Mouse (Mus musculus) heart, postnatal 0 days (tissue): ENCODE results near the gene Astl.

ENCODE experiments used
- CTCF ChIP-seq: IDR thresholded peaks from 2 replicates; pipeline ENCODE4 v1.5.1; 2016; ENCODE audit warnings: antibody characterized with exemption, control low read depth, low read depth
- EP300 ChIP-seq: IDR thresholded peaks from 2 replicates; pipeline ENCODE4 v1.6.1; 2016; ENCODE audit warnings: antibody characterized with exemption, low read depth

- TF ChIP-seq EP300 (no peak), CTCF (no peak)
Observed at GRCm38 (mm10) chr2:127311193-127311592, 27.2 kb upstream of the Astl start.
